Mouse (Mus musculus) kidney, adult 11 months (tissue): Measurements from ENCODE around the gene Cby3.

Experiments
- DNase-seq: peaks from one replicate; pipeline ENCODE4 v3.0.0; 2022

Cby3 gene

GRCm38 (mm10) chr11:50364548-50364947 lies 10.3 kb downstream of the Cby3 start:
- peak; percentile 64 for DNase-seq

GRCm38 (mm10) chr11:50365322-50365721 lies 11.1 kb downstream of the Cby3 start:
- DNase-seq, result no peak

- no peak for DNase-seq
These were observed 13.3 kb downstream of the Cby3 start for GRCm38 (mm10) chr11:50367531-50367930.

- no peak for DNase-seq
These were observed 15.2 kb downstream of the Cby3 start for GRCm38 (mm10) chr11:50369360-50369911.

GRCm38 (mm10) chr11:50370969-50371368 lies 16.7 kb downstream of the Cby3 start:
- no peak for DNase-seq

- peak; percentile 9 for DNase-seq
These were observed 17.2 kb downstream of the Cby3 start for GRCm38 (mm10) chr11:50371399-50371841.

GRCm38 (mm10) chr11:50371911-50372310 lies 17.6 kb downstream of the Cby3 start:
- no peak for DNase-seq

GRCm38 (mm10) chr11:50373086-50373485 lies 18.8 kb downstream of the Cby3 start:
- no peak for DNase-seq

- DNase-seq, result peak; percentile 0
These were observed 19.4 kb downstream of the Cby3 start for GRCm38 (mm10) chr11:50373621-50374020.

GRCm38 (mm10) chr11:50374286-50375015 lies 20.2 kb downstream of the Cby3 start:
- no peak for DNase-seq

- no peak for DNase-seq
These were observed 21.2 kb downstream of the Cby3 start for GRCm38 (mm10) chr11:50375421-50375820.

- no peak for DNase-seq
These were observed 22.0 kb downstream of the Cby3 start for GRCm38 (mm10) chr11:50376156-50376790.

- peak; percentile 99 for DNase-seq
These were observed 22.9 kb downstream of the Cby3 start, which contains the start of gene Hnrnph1 for GRCm38 (mm10) chr11:50376911-50377891. TSS of gene Hnrnph1 (plus strand) at chr11:50376990.

GRCm38 (mm10) chr11:50377892-50378684 lies 23.8 kb downstream of the Cby3 start:
- DNase-seq, result peak; percentile 79

- DNase-seq, result no peak
These were observed 24.9 kb downstream of the Cby3 start for GRCm38 (mm10) chr11:50379023-50379752.

GRCm38 (mm10) chr11:50381311-50381710 lies 27.0 kb downstream of the Cby3 start:
- DNase-seq, result no peak

- no peak for DNase-seq
These were observed 33.0 kb downstream of the Cby3 start for GRCm38 (mm10) chr11:50387167-50387679.

- no peak for DNase-seq
These were observed 33.4 kb downstream of the Cby3 start for GRCm38 (mm10) chr11:50387697-50388096.

GRCm38 (mm10) chr11:50388217-50388929 lies 34.1 kb downstream of the Cby3 start:
- DNase-seq, result no peak

GRCm38 (mm10) chr11:50389011-50389410 lies 34.7 kb downstream of the Cby3 start:
- no peak for DNase-seq
